Mouse (Mus musculus) brain, embryonic 18.5 days (tissue): ENCODE data around the gene Riok2.
"Not testable (repeated sequence)": the region's sequence is repeated elsewhere in the genome, so short reads cannot be mapped to it uniquely, and the experiment has no call there.

ENCODE experiments used
- DNase-seq: peaks from one replicate; pipeline ENCODE4 v3.0.0-alpha.2; 2012; ENCODE audit warnings: low read depth, low spot score

Riok2 gene

GRCm38 (mm10) chr17:17373918-17374910 lies at the start of gene Riok2:
TSS of gene Riok2 (plus strand) at chr17:17374309.
- peak; percentile 92 for DNase-seq

GRCm38 (mm10) chr17:17326022-17326421 lies 48.1 kb upstream of the Riok2 start:
- not testable (repeated sequence) for DNase-seq

- DNase-seq, result no peak
These were observed 47.5 kb upstream of the Riok2 start for GRCm38 (mm10) chr17:17326636-17327035.

GRCm38 (mm10) chr17:17345374-17346183 lies 28.5 kb upstream of the Riok2 start:
- DNase-seq, result not testable (repeated sequence)

- DNase-seq, result not testable (repeated sequence)
These were observed 27.8 kb upstream of the Riok2 start for GRCm38 (mm10) chr17:17346281-17346680.

GRCm38 (mm10) chr17:17373550-17373917 lies 575 bp upstream of the Riok2 start:
- DNase-seq, result no peak

- DNase-seq, result no peak
These were observed 1.5 kb downstream of the Riok2 start for GRCm38 (mm10) chr17:17375581-17375980.

- no peak for DNase-seq
These were observed 9.6 kb downstream of the Riok2 start for GRCm38 (mm10) chr17:17383703-17384102.

- DNase-seq, result no peak
These were observed 10.4 kb downstream of the Riok2 start for GRCm38 (mm10) chr17:17384502-17384901.

GRCm38 (mm10) chr17:17386117-17386516 lies 12.0 kb downstream of the Riok2 start:
- no peak for DNase-seq

GRCm38 (mm10) chr17:17391823-17392222 lies 17.7 kb downstream of the Riok2 start:
- no peak for DNase-seq

- no peak for DNase-seq
These were observed 18.8 kb downstream of the Riok2 start for GRCm38 (mm10) chr17:17392863-17393262.

- DNase-seq, result no peak
These were observed 19.2 kb downstream of the Riok2 start for GRCm38 (mm10) chr17:17393300-17393699.

GRCm38 (mm10) chr17:17394336-17394735 lies 20.2 kb downstream of the Riok2 start:
- DNase-seq, result no peak

- no peak for DNase-seq
These were observed 22.8 kb downstream of the Riok2 start for GRCm38 (mm10) chr17:17396869-17397268.

- DNase-seq, result no peak
These were observed 24.6 kb downstream of the Riok2 start for GRCm38 (mm10) chr17:17398664-17399063.

- peak; percentile 84 for DNase-seq
These were observed 28.3 kb downstream of the Riok2 start, which contains the start of gene Lix1 for GRCm38 (mm10) chr17:17402222-17403004. TSS of gene Lix1 (plus strand) at chr17:17402672.

GRCm38 (mm10) chr17:17403038-17403437 lies 28.9 kb downstream of the Riok2 start:
- DNase-seq, result no peak

GRCm38 (mm10) chr17:17403578-17404112 lies 29.5 kb downstream of the Riok2 start:
- no peak for DNase-seq

- DNase-seq, result no peak
These were observed 30.9 kb downstream of the Riok2 start for GRCm38 (mm10) chr17:17404811-17405544.
